Mouse (Mus musculus): ENCODE measurements at regions not wholly inside any gene's neighbourhood (a gene's known extent, or its start where the extent isn't known, plus 50 kb on each side); places are given as distances from the start of the nearest gene placed in this dataset.

DNA sequence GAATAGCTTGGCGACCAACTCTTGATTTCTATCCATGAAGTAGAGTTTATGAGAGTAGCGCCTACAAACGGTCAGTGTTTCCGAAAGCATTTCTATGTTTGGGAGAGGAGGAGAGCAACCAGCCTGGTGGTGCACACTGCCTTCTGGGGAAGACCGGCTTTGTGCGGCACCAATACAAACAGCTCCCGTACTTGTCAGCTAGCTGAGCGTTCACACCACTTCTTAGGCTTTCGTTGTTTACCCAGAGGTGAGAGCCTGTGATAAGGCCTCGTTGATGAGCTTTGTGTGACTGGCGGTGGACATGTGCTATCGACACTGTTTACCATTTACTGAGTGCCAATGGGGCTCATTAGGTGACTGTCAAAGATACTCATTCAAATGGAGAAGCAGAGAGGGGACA, 162.0 kb downstream of the Chic2 start:
- no peak for ATAC-seq

DNA sequence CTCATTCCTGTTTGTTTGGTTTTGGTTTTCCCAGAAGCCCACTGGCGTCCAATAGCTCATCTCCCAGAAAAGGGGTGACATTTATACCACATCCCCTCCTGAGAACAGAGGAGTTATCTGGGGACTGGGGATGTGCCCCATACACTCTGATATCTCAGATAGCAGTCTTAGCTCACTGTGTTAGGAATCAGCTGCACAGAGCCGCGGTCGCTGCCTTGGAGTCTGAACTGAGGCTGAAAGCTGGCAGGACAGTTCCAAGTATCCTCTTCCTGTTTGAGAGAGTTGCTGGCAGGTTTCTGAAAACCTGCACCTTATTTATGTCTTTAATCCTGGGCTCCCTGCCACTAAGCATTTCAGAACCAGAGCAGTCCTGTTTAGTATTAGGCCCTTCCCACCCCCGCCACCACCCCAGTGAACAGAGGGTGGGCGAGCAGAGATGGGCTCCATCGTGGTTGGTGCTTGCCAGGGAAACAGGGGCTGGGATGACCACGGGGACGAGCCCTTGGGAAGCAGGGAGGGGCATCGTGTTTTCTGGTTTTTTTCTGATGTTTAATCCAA, 163.8 kb downstream of the Chic2 start:
- no peak for ATAC-seq

DNA sequence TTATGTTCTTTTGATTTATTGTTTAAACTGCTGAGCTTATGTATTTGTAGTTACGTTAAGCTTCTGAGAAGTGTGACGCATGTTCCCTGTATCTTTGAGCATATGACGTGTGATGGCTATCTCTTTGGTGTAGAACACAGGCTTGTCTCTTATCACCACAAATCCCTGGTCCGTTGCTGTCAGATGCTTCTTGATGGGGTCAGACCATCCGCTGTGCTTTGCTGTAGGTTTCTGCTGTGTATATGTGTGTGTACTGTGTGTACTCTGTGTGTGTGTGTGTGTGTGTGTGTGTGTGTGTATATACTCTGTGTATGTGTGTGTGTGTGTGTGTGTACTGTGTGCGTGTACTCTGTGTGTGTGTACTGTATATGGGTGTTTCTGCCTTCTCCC, 164.5 kb downstream of the Chic2 start:
- ATAC-seq: no peak

DNA sequence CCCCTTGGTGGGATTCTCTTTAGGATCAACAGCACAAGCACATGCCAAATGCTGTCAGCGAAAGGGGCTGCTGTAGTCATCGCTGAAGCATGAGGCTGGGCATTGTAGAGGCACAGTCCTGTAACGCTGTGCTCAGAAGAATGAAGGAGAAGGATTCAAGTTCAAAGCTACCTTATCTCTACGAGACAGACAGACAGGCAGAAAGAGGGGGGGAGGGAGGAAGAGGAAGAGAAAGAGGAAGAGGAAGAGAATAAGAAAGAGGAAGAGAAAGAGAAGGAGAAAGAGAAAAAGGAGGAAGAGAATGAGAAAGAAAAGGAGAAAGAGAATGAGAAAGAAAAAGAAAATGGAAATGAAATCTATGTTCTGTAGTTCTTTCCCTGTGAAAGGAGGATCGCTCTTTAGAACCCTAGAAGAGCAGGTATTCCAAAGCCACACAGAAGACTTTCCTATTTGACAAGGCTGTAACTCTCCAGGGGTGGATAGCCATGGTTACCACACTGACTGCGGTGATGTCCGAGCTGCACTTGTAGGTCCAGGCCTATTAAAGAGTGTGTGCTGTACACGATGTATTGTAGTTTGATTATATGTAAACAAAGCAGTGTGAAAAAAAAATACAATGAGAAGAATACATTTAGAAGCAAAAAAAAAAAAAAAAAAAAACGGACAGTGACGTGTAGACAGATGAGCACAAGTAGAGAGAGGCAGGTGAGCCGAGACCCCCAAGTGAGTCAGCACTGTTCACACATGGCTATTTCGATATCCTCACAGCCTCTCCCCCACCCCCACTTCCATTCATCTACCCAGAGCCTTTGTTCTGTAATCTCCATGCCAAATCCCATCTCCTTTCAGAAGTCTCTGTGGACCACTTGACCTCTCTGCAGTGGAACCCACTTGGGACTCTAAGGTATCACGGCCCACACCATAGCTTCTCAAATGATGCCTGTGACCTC, 165.2 kb downstream of the Chic2 start:
- no peak for ATAC-seq

DNA sequence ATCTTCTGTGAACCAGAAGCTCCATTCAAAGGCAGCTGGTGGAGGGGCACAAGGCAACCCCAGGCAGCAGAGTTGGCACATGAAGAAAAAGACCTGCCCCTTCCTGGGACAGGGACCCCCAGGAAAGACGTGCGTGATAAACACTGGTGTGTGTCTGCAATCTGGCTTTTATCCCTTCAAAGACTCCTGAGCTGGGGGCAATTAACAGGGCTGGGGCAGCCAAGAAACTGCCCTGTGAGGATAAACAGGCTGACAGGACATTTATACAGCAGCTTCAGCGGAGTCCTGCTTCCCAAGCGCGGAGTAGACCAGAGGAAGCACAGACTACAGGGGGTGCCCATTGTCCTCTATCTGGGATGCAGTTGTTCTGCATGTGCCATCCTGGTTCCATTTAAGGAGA, 167.0 kb downstream of the Chic2 start:
- ATAC-seq: no peak

DNA sequence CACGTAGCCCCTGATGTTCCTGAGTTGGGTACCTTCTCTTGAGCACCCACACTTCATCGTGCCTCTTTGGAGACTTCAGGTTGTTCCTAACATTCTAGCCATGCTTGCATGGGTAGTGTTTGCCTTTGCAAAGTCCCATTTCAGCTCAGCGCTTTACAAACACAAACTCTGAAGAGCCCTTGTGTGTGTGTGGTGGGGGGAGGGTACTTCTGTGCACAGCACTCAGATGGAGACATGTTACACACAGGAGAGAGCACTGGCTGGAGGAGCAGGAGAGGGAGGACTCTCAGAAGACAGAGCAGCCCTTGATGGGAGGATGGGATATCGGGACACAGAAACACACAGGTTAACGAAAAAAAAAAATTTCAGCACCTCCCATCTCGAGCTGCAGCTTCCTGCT, 167.4 kb downstream of the Chic2 start:
- ATAC-seq: no peak

DNA sequence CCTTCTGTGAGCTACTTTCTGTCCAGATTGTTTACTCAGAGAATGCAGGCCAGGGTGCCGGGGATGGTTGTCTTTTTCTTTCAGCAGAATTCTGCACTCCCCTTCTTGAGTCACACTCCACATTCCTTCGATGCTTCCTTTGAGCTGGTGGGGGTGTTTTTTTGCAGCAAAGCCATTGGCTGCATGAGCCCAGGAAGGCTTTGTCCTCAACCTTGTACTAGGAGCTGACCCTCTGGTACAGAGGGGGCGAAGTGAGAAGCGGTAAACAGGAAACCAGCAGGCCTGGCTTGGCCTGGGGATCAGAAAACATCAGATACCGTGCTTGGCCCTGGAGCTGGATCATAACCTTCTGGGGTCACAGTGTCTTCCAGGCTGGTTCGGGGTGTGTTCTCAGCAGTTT, 169.9 kb downstream of the Chic2 start:
- ATAC-seq: no peak

DNA sequence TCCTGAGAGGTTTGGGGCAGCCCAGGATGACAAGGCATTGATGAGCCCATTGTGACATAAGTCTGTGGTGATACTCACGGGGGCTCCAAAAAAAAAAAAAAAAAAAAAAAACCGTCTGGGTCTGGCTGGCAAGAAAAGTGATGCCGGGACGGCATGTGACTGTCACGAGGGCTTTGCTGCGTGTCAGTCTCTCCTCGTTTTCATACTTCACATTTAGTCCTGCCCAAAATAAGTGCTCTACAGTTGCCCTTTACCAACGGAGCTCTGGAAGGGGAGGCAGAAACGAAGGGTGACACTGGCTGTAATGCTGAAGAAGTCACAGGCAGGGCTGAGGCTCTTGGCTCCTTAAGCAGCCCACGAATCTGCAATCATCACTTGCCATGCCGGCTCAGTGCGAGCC, 167.9 kb upstream of the Lnx1 start:
- no peak for ATAC-seq

DNA sequence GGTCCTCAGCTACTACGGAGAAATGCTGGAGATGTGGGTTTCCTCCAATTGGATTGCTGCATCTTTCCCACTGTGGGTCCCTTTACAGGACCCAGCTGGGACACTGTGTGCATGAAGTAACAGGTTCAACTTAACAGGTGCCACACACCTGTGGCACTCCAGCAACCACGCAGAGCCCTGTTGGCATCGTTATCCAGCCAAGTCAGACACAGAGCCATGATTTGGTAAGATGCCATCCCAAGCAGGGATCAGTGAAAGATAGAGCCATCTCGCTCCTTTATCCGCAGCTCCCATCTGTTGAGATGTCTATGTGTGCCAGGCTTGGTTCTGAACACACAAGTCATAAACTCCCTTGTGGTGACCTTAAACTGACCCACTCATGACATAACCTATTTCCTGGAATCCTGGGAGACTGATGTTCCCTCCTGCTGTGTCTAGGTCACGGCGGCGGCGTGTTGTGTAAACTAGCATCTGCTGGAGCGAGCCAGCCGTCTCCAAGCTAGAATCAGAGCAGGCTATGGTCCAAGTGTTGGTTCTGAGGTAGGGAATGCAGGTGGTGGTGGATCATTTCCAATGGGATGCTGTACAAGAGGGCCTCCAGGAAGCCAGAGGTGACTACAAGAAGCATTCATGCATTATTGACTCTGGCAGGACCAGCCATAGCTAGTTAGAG, 164.5 kb upstream of the Lnx1 start:
- no peak for ATAC-seq

DNA sequence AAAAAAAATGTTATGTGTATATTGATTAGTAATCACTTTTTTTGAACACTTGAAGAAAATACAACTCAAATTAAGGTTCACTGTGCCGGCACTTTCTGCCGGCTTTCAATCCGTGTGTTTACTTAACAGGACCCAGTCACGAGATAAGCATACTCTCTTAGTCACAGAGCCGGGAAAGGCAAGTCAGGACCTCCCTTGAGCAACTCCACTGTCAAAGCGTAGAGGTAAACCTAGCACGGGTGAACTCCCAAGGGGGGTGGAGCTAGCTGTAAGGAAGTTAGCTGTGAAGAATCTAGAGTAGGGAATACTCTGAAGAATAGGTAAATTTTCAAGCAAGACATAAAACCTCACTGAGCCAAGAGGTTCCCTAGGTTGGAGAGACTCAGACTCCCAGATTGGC, 164.0 kb upstream of the Lnx1 start:
- no peak for ATAC-seq

DNA sequence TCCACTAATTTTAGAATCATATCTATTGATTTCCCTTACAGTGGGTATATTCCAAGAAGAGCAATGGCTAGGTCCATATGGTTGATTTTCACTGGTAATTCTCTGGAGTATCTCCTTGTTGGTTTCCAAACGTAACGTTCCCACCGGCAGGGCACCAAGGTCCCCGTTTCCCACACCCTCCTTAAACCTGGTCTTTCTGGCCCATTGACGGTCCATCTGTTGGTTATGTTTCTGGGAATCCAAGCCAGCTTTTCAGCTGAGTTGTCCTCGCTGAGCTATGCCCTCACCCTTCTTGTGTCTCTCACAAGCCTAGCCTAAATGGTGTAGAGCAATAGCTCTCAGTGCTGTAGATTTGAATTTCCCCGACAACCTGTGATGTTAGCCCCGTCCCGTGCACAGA, 162.7 kb upstream of the Lnx1 start:
- no peak for ATAC-seq

DNA sequence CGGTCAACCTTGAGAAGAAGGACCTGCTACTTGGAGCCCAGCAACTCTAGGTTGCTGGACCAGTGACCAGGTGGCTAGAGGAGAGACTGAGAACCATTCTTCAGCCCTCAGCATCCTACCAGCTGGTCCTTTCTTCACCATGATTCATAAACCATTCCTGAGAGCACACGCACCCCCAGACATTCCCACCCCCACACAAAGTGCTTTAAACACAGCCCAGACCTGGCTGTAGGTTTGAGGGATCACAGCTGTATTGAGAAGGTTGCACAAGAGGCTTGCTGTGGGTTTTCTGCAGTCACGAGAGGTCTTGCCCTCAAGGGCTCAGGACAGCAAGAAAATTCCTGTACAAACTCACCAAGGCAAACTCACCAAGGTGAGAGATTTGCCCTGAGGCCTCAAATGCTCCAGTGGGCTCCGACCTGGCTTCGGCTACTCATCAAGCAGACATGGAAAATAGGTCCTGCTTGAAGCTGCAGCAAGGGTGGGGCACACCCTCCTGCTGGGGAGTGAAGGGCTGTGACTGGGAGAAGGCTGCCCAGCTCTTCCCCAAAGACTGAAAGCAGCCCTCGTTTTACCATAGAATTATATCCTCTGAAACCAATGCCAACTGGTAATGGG, 161.9 kb upstream of the Lnx1 start:
- no peak for ATAC-seq

DNA sequence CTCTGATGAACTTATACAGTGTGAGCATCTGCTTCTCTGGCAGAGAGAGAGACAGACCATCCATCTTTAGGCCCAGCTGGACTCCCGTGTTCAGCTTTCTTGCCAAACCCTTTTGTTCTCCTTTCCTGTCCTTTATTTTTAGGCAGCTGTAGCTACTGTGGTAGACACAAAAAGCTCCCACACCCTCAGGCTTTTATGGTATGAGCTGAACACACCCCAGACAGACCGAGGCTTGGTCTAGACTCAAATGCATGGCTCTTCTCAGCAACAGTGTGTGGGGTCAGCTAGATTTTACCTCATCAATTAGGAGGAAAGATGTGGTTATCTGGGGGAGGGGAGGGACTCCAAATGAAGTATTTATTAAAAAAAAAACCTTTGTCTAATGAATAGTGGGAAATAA, 158.6 kb upstream of the Lnx1 start:
- no peak for ATAC-seq

DNA sequence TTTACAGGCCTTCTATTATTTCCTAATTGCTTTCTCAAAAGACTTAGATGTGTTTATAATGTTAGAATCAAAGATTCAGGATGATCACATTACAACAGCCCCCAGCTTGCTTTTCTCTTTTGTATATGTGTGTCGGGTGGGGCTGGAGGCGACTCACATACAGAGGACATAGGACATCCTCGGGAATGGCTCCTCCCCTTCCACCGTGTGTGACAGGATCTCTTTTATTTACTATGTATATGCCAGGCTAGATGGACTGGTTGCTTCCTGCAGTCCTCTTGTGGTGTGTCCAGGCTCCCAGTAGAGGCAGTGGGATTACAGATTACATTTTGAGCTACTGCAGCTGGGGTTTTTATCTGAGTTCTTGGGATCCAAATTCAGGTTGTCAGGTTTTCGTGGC, 155.1 kb upstream of the Lnx1 start:
- no peak for ATAC-seq

DNA sequence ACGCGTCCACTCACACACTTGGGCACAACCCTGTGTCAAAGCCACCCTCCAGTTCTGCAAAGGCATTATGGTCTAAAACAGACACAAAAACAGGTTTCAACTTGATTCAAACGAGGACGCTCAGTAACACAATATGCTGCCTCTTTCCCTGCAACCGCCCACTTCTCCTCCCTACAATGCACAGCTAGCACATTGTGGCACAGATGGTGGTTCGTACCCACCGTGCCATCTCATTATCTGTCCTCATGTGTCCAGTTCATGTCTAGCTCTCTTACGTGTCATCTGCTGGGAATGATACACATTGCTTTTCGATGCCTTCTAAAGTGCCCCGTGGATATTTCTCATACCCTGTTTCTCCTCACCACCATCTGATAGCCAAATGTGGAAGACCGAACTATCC, 154.4 kb upstream of the Lnx1 start:
- no peak for ATAC-seq

DNA sequence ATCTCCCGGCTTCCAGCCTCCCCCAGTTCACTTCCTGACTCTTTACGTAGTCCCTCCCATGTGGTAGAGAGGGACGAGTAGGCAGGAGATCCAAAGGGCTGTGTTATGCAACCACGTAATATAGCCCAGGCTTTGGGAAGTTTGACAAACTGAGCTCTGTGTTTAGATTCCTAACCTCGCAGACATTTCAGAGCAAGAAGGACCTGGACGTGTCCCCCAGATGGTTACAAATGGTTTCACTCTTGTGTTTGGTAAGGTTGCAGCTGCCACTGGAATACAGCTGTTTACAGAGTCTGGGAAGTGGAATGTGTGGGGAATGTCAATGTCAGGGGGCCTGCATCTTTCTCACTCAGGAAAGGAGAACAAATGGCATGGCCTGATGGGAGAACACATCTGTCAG, 145.1 kb upstream of the Lnx1 start:
- ATAC-seq: no peak

DNA sequence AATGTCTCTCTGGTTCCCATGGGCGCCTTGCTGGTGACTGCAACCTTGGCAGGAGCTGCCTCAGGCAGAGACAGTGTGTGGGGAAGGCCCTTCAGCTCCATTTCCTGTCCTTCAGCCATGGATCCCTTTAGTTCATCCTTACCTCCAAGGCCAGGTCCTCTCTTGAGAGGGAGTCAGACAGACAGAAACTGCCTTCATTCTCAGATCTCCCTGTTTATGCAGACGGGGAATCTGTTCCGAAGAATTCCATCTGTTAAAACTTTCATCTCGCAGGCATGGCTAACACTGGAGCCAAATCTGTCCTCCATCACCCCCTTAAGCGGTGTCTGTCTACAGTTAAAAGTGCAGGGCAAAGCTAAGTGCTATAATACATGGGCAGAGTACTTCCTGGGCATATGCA, 144.0 kb upstream of the Lnx1 start:
- ATAC-seq: no peak

DNA sequence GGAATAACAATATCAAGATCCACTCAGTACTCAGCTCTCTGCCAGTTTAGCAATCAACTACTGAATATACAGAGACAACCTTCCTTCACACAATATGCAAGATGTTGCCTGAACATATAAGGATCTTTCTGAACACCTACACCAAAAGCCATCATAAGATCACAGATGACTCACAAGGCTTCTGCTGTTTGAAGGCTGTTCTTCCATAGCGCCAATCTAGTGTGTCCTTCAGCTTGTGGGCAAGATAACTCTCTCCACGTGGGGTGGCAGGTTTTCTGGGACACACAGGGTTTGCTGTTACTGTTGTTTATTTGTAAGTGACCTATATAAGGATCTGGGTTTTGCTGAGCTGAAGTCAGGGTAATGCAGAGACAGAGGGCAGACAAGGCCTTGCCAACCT, 131.7 kb upstream of the Lnx1 start:
- no peak for ATAC-seq

DNA sequence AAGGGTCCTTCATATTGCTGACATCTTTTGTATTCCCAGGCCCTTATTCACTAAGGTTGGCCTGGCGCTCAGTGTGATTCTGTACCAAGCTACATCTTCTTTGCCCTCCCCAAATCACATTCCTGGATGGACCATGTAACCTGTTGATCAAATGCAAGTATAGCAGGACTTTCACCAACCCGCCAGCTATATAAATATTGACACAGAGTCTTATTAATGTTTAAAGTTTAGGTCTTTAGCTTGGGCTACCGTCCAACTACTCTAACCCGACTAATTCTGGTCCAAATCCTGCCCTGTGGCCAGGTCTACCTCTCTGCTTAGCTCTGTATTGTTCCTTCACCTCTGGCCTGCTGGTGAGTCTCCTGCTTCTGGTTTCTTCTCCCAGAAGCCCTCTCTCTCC, 131.2 kb upstream of the Lnx1 start:
- no peak for ATAC-seq

DNA sequence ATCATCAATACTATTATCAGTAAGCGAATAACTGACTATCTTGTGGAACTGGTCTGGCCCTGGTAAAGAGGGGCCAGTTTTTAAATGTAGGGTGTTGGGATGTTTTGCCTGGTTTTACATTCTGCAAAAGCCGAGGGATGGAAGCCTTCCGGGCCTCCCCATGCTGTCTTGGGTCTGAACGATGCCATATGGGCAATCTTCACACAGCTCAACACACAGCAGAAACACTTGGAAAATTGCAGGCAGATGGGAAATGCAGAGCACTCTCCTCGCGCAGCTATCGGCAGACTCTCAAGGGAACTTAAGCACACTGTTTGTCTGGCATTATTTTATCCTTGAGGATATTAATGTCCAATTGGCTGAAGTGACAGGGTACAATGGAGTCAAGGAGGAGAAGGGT, 129.3 kb upstream of the Lnx1 start:
- ATAC-seq: no peak

DNA sequence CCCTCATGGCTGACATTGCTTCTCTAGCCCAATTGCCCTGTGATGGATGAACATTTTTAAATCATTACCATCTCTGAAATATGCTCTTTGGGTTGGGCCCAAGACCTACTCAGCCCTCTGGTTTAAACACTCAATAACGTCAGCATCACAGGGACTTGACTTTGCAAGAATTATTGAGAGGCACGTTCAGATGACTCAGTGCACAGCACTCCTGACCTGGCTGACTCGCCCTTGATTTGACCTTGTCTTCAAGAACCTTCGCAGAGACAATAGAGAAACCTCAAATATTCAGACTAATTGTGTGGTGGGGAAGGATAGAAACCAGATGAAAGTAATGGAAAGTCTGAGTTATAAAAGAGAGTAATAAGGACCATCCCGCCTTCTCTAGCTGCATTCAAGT, 127.9 kb upstream of the Lnx1 start:
- ATAC-seq: no peak

DNA sequence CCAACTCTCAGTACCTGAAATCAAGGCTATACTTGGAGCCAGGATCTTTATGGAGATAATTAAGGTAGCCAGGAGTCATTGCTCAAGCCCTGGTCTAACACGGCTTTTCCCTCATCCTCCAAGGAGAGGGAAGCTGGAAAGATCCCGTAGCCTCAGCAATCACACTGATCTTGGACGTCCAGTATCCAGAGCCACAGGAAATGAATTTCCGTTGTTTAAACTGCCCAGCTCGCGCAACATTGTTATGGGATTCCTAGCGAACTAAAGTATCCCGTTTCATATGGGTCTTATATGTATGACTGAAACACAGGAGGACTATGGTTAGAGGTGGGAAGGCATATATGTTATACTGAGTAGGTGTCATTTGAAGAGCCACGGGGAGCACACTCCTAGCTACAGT, 126.3 kb upstream of the Lnx1 start:
- no peak for ATAC-seq

DNA sequence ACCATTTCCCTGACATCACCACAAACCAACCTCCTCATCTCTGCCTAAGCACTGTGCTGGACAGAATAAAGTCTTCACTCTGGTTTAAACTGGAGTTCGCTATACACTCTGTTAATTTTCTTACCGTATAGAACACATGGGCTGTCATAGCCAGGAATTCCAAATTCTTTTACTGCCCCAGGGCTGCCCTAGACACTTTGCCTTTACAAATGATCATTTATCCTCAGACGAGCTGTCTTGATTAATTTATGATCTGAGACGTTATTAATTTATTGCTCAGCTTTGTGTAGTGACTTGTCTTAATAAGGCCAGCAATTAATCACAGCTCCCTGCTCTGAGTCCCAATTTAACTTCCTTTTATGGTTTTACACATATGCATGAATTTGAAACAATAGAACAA, 125.2 kb upstream of the Lnx1 start:
- no peak for ATAC-seq
